Mouse (Mus musculus): Measurements from ENCODE around the gene Sgsh. TPM values are rescaled to one million over a fixed set of nuclear protein-coding genes. Genes with fewer than 3 reads are reported as not detected.
"Not testable (repeated sequence)": the region's sequence is repeated elsewhere in the genome, so short reads cannot be mapped to it uniquely, and the experiment has no call there.

Sgsh gene
- 1 to 10 TPM; 4.2 to 5.1 TPM for total RNA-seq (2021)

- peak; percentile 77 for DNase-seq
- intact Hi-C loops (cut with DNase I): no loop called here
Measured at GRCm38 (mm10) chr11:119355443-119356385, at the start of gene Sgsh, which contains the start of gene Slc26a11. Gene Sgsh, minus strand, starts transcription at chr11:119355536. Gene Slc26a11, plus strand, starts transcription at chr11:119355557.

DNA sequence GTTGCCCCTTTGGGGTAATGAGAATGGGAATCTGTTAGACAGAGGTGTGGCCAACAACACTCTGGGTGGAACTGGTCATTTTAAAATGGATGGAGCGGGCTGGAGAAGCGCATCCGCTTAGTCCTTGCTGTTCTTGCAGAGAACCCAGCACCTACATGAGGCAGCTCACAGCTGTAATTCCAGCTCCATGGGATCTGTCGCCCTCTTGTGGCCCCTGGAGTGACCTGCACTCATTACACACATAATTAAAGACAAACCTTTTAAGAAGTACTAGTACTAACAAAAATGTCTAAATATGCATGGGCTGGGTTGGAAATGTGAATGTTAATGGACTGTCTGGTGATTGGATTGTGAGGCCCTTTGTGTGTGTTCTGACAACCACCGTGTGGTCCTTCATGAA, 49.3 kb upstream of the Sgsh start:
- no peak for DNase-seq

DNA sequence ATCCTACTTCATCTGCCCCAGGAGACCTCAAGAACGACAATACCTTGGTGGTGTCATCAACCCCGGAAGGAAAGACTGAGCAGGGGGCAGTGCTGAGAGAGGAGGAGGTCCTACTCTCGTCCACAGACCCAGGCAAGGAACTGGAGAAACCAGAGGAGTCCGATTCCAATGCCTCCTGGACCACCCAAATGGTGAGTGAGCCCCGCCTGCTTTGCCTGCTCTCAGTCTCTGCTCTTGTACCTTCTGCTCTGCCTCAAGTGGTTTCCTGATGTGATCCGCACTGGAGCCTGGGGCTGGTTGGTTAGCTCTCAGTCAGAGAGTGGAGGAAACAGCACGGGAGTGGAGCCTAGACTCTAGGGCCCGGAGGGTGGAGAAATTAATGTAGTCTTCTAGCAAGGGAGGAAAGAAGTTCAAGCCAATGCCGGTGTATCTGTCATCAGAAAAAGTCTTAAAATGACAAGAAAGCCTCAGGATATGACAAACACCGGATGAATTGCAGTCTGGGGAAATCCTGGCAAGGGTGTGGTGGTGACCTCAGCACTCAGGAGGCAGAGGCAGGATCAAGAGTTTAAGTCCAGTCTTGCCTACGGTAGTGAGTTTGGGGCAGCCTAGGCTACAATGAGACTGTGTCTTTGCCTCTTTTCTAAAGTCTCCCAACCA, 47.3 kb upstream of the Sgsh start:
- intact Hi-C loops (cut with DNase I): no loop called here
- DNase-seq: no peak

More for the DNA sequence above, 49.3 kb upstream of the Sgsh start:
- intact Hi-C loops (cut with DNase I): no loop called here

DNA sequence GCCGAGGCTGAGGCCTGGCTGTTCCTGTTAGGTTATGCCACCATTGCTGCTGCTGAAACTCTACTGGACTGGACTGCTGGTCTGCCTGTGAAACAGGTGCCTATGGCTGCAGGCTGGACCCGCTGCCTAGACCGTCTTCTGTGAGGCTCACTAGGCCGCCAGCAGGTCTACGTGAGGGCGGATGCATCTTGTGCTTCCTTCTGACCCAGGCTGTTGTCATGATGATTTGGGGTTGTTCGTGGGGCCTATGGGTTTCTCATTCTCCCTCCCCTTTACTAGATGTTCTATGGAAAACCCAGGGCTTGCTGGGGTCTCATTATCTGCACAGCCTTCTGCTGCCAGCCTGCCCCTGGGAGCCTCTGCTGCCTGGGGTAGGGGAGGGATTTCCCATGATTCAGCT, 41.1 kb upstream of the Sgsh start:
- intact Hi-C loops (cut with DNase I): no loop called here
- no peak for DNase-seq

- no peak for DNase-seq
- intact Hi-C loops (cut with DNase I): no loop called here
Measured at GRCm38 (mm10) chr11:119395931-119396330, 40.6 kb upstream of the Sgsh start.

DNA sequence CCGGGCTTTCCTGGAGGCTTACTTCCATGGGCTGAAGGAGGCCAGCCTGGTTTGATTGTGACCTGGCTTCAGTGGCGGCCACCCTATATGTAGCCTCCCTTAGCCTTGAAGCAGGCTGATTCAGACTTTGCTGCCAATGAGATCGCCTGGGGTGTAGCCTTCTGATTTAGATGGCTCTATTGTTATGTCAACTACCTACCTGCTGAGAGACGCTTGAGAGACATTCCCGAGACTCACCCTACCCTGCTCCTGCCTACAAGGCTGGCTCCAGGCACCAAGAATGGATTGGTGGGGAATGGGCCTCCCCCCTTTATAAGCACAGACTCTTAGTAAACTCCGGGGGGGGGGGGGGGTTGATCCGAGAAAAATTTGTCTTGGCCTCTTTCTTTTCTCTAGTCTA, 40.1 kb upstream of the Sgsh start:
- no peak for DNase-seq
- intact Hi-C loops (cut with DNase I): no loop called here

GRCm38 (mm10) chr11:119394210-119394609, 38.9 kb upstream of the Sgsh start:
- no peak for DNase-seq

DNA sequence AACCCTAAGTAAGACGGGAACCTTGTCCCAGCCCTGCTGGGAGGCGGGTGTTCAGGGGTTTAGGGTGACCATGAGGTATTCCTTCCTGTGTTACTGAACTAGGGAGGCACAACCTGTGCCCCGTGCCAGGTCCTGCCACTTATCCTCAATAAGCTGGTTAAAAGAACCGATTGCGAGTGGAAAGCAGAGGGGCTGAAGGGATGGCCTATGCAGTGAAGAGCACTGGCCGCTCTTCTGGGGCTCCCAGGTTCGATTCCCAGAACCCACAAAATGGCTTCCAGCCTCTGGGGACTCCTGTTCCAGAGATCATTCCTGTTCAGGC, 38.1 kb upstream of the Sgsh start:
- no peak for DNase-seq
- intact Hi-C loops (cut with DNase I): no loop called here

More at GRCm38 (mm10) chr11:119394210-119394609, 38.9 kb upstream of the Sgsh start:
- intact Hi-C loops (cut with DNase I): no loop called here

- intact Hi-C loops (cut with DNase I): no loop called here
- peak; percentile 25 for DNase-seq
Measured at GRCm38 (mm10) chr11:119392800-119393482, 37.6 kb upstream of the Sgsh start, which contains the start of gene Rnf213. Gene Rnf213, plus strand, starts transcription at chr11:119393100.

DNA sequence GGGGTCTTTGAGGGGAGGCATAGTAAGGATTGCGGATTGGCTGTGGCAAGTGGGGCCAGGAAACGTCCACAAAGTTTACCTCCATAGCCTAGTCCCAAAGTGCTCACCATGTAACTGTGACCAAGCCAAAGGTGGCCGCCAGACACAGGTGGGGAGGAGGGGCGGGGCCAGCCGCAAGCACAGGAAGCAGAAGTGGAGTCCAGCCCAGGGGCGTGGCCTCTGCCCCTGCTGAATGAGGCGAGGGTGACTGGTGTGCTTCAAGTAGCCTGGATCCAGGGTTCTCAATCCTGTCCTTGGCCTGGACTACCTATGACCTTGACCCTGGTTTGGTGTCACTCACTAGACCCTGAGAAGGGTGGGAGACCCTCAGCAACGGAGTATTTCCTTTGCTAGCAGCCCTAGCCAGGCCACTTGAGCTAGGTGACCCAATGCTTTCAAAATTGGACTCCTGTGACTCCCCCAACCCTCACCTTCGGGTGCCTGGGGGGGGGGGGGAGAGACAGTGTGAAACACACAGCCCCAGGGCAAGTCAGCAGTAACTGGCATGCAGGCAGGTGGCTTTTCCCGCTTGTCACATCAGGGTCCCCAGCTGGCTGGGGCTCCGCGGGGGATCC, 36.8 kb upstream of the Sgsh start:
- intact Hi-C loops (cut with DNase I): no loop called here
- DNase-seq: no peak

- DNase-seq: no peak
- intact Hi-C loops (cut with DNase I): no loop called here
Measured at GRCm38 (mm10) chr11:119391386-119392000, 36.2 kb upstream of the Sgsh start.

DNA sequence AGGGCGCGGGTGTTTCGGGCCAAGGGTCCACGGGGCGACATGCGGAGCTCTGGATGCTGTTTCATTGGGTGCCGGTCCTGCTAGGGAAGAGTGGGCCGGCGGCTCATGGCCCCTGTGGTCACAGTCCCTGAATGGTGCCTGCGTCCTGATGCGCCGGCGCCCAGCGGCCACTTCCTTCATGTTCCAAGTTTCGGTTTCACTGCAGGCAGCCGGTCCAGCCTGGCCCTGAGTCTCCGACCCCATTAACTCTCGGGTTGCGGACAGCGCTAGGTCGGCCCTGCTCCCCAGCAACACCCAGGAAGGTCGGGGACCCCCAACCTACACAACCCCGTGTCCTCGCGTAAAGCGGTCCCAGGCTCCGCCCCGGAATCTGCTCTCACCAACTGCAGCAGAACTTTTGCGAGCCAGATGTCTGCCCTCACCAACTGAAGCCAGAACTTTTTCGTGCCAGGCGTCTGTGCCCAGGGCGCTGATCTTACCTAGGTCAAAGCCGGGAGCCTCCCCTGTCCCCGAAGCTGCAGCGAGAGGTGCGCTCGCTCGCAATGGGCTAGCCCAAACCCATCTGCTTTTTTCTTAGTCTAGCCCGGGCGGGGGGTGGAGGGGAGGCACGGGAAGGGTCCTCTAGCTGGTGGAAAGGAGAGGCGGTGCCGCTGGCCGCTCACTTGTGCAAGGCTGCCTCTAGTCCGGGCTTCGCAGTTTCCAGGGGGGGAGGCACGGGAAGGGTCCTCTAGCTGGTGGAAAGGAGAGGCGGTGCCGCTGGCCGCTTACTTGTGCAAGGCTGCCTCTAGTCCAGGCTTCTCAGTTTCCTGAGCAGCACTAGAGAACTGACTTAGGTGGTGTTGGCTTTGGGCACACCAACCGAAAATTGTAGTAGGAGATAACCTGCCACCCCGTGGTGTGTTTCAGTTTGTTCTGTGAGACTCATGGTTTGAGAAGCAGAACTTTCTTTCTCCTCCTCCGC, 35.2 kb upstream of the Sgsh start:
- intact Hi-C loops (cut with DNase I): no loop called here

DNA sequence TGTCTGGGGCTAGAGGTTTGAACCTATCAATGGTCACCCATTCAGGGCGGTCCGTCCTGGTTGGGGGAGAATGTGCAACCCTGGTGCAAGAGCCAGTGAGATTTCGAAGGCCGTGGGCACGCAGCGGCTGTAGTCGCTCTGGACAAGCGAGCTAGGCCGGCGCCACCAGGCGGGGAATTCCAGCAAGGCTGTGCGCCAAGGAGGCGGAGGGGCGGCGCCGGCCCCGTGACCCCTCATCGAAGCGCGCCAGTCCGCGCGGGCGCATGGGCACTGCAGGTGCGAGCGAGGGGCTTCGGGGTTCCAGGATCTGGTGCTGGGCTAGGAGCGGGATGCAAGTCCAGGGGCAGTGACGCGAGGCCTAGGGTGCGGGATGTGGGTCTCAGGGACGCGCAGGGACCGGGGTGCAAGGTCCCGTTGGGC, 34.5 kb upstream of the Sgsh start:
- DNase-seq: peak; percentile 75
- intact Hi-C loops (cut with DNase I): no loop called here

More for the DNA sequence above, 35.2 kb upstream of the Sgsh start:
- peak; percentile 29 for DNase-seq

DNA sequence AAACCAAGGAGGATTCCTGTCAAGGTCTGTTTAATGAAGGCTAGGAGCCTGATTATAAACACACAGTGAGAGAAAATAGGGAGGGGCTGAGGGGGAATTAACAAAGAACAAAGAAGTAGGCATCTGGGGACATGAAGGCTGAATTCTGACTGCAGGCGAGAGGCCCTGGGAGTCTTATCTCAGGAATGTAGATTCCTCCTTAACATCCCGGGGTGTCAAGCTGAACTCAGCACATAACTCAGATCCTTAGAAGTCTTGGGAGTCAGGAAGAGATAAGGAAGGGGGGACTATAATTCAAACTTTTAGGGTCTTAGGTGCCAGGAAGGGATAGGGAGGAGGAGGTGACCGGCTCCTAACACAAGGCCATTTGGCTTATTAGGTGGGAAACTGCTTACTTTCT, 31.9 kb upstream of the Sgsh start:
- intact Hi-C loops (cut with DNase I); DNase-seq: not testable (repeated sequence)

DNA sequence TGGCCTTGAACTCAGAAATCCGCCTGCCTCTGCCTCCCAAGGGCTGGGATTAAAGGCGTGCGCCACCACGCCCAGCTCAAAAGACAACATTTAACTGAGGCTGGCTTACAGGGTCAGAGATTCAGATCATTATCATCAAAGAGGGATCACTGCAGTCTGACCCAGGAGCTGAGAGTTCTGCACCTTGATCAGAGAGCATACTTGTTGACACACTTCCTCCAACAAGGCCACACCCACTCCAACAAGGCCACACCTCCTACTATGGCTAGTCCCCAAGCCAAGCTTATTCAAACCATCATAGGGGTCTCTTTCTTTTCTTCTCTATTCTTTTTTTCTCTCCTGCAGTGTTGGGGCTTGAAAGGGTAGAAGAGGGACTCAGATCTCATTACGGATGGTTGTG, 31.0 kb upstream of the Sgsh start:
- intact Hi-C loops (cut with DNase I): no loop called here
- DNase-seq: no peak

DNA sequence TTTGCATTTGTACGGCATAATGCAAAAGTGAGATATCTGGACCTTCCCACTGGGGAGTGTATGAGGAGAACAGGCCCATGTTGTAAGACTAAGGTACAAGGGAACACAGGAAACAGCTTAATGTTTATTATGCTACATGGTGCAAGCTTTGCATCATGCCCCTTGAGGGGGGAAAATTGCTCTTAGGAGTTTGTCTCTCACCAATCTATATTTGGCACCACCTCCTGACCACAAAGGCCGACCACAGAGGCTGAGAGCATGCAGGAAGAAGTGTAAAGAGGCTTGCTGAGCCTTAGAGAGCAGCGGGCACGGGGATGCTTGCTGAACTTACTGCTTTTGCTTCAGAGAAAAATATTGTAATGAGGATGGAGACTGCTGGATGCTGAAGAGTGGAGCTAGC, 29.6 kb upstream of the Sgsh start:
- no peak for DNase-seq
- intact Hi-C loops (cut with DNase I): no loop called here

DNA sequence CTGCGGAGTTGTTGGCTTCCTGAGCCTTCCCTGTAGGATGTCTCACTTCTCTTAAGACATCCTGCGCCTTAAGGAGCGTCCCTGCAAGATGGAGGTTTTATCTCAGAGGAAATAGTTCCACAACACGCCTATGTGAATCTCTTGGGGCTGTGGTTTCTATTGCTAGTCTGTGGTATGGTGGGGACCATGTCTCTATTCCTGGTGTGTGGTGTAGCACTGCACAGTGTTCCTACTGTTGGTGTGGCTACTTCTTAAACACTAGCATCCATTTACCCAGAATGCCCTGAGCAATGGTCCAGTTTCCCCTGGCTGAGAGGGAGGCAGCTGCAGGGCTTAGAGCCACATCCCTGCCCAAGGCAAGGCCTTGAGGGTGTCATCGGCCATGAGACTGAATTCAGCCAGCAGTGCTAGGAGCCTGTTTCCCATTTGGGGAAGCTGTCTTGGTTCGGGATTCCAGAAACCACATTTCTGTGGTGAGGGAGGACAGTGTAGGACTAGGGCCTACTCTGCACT, 27.1 kb upstream of the Sgsh start:
- no peak for DNase-seq
- intact Hi-C loops (cut with DNase I): no loop called here

GRCm38 (mm10) chr11:119381631-119382337, 26.4 kb upstream of the Sgsh start:
- DNase-seq: no peak
- intact Hi-C loops (cut with DNase I): no loop called here

Measured in left cerebral cortex, postnatal 4 days (tissue).